Mouse (Mus musculus) spleen, adult 2 months (tissue): Measurements from ENCODE around the gene Tescl.

Source experiments
- CTCF ChIP-seq: fragments of 200-500 bp; IDR thresholded peaks from 2 replicates; pipeline ENCODE4 v1.5.1; 2011; ENCODE audit warnings: mild to moderate bottlenecking, inconsistent platforms; ENCODE audit not compliant: insufficient read depth, insufficient read length, insufficient replicate concordance; ENCODE audit errors: extremely low read depth
- POLR2A ChIP-seq: fragments of 200-500 bp; IDR thresholded peaks from 2 replicates; pipeline ENCODE4 v1.6.1; 2011; ENCODE audit warnings: low read depth, low read length, inconsistent platforms

GRCm38 (mm10) chr7:24288512-24288911 lies 45.2 kb downstream of the Tescl start:
- no peak for TF ChIP-seq CTCF
- TF ChIP-seq POLR2A: no peak
